Mouse (Mus musculus) retina, postnatal 7 days (tissue): ENCODE measurements around the gene Pbxip1.

Source experiments
- DNase-seq: peaks from one replicate; pipeline ENCODE4 v3.0.0-alpha.2; 2012; ENCODE audit warnings: low read depth, low spot score

Pbxip1 gene

DNA sequence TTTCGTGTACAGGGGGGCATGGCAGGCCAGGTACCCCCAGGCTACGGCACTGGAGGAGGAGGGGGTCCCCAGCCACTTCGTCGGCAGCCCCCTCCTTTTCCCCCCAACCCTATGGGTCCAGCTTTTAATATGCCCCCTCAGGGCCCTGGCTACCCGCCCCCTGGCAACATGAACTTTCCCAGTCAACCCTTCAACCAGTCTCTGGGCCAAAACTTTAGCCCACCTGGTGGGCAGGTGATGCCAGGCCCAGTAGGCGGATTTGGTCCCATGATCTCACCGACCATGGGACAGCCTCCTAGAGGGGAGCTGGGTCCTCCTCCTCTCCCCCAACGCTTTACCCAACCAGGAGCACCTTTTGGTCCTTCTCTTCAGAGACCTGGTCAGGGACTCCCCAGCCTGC lies 3.9 kb upstream of the Pbxip1 start:
- no peak for DNase-seq

DNA sequence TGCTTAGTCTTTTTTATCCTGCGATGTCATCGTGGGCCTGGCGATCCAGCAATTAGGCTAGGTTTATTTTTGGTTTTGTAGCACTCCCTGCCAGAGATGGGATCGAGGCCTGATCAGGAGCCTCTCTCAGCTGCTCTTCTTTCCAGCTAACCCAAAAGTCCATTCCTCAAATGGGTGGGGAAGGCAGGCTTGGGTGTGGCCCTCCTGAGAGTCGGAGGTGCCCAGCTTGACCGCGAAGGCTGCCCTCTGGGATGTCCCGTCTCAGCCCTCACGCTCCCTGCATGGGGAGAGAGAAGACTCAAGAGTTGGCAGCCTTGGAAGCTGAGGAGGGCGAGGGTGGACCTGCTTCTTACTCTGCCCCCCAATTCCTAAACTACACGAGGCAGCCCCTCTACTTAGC lies 2.0 kb upstream of the Pbxip1 start:
- DNase-seq, result no peak

GRCm38 (mm10) chr3:89435041-89435440 lies 1.5 kb upstream of the Pbxip1 start:
- DNase-seq, result no peak

GRCm38 (mm10) chr3:89437269-89437668 lies 763 bp downstream of the Pbxip1 start:
- DNase-seq, result no peak

DNA sequence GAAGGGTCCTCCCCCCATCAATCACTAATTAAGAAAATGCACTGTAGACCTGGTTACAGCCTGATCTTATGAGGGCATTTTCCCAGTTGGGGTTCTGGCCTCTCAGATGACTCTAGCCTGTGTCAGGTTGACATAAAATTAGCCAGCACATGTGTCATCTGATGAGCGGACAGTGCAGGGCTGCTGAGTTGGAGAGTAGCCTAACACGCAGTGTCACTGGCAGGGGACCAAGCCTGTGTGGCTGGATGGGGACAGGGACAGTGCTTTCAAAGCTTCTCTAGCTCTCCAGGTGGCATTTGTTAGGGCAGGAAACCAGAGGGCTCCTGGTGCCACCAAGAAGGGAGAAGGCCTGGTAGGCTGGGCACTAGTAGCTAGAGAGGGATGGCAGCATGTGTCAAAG lies 4.2 kb downstream of the Pbxip1 start:
- no peak for DNase-seq

- no peak for DNase-seq
Measured at GRCm38 (mm10) chr3:89448720-89449537, 12.4 kb downstream of the Pbxip1 start.

- no peak for DNase-seq
Measured at GRCm38 (mm10) chr3:89449541-89449940, 13.0 kb downstream of the Pbxip1 start.

DNA sequence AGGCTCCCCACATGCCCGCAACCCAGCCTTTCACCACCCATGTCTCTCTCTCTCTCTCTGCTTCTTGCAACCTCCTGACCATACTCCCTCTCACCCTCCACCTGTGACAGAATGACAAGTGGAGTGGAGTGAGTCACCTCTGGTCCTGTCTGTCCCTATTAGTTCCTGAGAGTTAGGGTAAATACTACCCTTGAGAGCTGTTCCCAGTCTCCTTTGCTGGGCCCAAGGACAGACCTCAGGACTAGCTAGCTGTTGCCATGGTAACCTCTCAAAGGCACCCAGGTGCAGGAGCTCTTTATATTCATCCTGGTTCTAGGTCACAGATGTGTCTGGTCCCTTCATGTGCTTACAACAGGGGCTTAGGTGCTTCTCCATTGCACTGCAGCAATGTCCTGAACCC lies 15.4 kb downstream of the Pbxip1 start:
- DNase-seq, result no peak

GRCm38 (mm10) chr3:89454401-89455177 lies 18.1 kb downstream of the Pbxip1 start, which contains the start of gene Pmvk:
Gene Pmvk (plus strand): TSS chr3:89454541.
- DNase-seq, result no peak

DNA sequence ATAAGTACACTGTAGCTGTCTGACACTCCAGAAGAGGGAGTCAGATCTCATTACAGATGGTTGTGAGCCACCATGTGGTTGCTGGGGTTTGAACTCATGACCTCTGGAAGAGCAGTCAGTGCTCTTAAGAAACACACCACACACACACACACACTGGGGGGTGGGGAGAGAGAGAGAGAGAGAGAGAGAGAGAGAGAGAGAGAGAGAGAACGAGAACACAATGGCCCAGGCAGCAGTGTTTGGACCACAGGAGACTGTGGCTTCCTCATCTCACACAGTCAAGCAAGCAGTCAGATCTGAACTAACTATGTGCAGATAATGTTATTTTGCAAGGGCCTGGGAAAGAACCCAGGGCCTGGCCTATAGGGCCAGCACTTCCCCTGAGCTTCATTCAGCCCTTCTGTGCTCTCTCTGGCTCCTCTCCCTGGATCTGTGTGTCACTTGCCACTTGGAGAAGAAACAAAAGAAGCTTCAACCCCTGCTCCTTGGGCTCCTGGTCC lies 19.3 kb downstream of the Pbxip1 start:
- DNase-seq, result no peak

- DNase-seq, result no peak
Measured at GRCm38 (mm10) chr3:89456726-89457665, 20.5 kb downstream of the Pbxip1 start.

DNA sequence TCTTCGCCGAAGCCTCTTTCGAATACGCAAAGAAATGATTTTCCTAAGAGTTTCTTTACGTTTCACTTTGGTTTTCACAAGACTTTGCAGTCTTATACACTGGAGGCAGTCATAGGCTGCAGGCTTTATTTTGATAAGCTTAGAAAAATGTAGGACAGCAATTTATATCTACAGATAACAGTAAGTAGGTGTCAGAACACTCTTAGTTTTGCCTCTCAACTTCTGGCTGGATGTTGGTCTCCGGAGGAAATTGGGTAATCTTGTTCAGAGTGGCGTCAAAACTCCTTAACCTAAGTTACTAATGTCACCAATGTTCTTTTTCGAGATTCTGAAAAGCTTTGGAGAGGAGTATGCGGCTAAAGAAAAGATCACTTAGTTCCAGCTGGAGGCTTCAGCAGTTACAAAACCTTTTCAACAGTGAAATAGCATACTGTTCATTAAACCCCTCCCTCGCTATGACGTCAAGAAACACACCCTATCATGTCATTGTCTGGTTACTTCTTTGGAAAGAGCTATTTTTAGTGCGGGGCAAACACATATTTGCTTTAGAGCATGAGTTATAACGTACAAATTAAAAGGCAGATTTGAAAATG lies 22.0 kb downstream of the Pbxip1 start:
- DNase-seq, result no peak

DNA sequence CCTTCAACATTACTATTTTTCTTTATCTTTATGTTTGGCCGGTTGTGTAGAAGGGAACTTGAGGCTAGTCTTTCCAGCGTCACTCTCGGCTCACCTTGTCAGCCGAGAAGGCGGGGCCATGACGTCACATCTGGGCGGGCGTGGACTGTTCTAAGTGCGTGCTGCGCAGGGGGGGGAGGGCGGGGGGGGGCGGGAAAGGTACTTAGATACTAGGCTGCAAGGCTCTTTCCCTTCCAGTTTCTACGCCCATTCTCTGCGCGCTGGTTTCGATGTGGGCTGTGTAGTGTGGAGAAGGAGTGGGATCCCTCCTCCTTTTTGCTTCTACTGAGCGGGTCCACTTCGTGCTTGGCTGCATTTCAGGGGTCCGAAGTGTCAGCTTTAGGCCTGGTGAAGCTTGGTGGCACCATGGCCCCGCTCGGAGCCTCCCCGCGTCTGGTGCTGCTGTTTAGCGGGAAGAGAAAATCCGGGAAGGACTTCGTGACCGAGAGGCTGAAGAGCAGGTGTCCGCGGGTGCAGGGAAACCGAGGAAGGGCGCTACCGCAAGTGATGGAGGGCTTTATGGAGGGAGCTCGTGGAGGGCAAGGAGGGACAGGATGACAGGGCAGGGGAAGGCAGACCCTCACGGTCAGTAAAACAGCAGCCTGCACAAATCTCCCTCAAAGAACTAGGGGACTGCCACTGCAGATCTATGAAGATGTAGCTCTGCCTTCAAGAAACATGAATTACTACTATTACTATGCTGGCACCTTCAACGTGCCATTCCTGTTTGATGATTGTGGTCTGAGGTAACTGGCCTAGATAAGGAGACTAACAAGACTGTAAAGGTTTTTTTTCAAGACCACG lies 22.7 kb downstream of the Pbxip1 start:
- peak; percentile 84 for DNase-seq

DNA sequence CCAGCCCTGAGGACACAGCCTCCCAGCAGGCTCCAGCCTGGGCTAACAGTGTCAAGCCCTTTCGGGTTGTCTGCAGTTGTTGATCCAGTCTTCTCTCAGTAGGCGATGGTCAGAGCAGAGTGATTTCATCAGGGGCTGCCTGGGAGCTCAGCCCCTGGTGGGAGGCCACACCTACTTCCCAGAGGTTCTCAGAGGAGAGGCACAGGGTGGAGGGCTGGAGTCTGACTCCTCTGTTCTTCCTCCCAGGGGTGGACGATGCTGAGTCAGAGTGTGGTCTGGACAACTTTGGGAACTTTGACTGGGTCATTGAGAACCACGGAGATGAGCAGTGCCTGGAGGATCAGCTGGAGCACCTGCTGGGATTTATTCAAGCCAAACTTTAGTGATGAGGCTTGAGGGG lies 31.8 kb downstream of the Pbxip1 start:
- DNase-seq, result no peak

GRCm38 (mm10) chr3:89472280-89472679 lies 35.8 kb downstream of the Pbxip1 start:
- no peak for DNase-seq

DNA sequence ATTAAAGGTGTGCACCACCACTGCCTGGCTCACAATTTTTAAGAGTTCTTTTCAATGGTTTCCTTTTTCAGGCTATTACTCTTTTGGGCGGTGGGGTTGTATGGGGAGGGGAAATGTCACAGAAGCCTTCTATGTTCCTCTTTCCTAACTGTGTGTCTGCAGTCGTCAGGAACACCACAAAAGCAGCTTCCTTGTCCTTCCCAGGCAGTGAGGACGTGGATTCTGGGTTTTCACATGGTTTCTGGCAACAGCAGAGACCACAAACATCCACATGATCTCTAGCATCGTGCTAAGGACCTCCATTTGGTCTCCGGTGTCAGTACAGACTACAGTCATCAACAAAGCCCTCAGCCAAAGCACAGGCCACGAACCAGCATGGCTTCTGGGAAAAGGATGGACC lies 37.3 kb downstream of the Pbxip1 start:
- no peak for DNase-seq

DNA sequence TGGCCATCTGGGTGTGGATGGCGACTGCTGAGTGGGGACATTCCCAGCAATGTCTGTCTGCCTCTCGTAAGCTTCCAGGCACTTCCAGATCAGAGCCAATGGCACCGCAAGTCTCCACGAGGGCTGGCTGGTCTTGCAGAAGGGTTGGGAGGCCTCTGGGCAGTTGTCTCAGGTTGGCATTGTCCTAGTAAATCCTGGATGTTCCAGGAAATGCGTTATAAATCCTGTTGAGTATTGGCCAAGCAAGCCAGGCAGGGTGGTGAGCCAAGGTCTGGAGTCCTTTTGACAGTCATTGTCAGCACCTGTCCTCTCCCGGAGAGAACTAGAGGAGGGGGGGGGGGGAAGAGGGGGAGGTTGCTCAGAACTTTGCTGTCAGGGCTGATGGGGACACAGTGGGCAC lies 42.5 kb downstream of the Pbxip1 start:
- no peak for DNase-seq

DNA sequence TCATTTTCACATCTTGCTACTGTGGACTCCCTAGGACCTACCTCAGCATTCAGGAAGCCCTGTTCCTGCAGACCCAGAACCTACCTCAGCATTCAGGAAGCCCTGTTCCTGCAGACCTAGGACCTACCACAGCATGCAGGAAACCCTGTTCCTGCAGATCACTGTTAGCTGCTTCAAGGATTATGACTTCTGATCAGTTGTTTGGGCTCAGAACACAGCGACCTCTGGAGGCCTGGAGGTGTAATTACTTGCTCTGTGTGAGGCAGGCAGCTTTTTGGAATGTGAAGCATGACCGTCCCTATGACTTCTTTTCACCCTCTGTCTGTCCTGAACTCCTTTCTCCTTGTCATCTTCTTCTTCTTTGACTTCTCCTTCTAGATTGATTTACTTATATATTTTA lies 45.0 kb downstream of the Pbxip1 start:
- DNase-seq, result peak; percentile 37

DNA sequence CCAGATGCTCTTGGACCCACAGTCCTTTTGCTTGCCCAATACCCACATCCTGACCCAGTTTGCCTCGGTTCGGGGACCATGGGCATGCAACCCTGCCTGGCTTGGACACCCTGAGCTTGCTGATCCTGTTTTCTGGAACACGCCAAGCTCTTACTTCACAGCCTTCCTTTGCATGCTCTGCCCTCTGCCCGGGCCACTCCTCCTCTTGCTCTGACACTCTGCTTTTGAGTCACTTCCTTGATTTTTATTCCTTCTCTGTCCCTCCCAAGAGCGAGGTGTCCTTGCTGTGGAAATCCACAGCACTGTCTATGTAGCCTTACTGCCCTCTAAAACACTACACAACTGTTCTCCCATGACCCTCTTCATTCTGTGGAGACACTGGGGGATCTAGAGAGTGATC lies 45.7 kb downstream of the Pbxip1 start:
- DNase-seq, result no peak

- peak; percentile 55 for DNase-seq
Measured at GRCm38 (mm10) chr3:89484766-89485524, 48.4 kb downstream of the Pbxip1 start.
